Comparison of ENCODE assay signal across 24 mouse cellular contexts in the genomic region with DNA sequence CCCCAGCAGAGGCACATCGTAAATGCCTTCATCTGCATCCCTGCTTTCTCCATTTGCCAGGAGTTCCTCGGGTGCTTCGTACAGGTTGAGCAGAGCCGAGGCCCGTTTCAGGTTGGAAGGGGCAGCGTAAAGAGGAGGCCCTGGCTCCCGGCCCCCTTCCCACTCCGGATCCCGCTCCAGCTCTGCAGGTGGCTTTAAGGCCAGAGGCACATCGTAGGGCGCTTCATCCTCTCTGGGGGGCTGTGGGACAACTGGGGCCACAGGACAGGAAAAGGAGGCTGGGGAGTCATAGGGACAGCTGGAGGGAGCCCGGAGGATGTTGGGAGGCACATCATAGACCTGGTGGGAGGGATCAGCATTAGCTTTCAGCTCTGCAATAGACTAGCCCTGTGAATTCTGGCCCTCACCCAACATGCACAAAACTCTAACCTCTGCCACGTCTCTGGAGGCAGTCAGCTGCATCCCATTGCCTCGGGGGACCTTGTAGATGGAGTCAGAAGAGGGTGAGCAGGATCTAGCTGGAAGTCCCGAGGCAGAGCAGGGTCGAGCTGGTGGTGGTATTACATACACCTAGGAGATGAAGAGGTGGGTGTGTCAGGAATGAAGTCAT. TPM values are rescaled to one million over a fixed set of nuclear protein-coding genes. Genes with fewer than 3 reads are reported as not detected.
DNase-seq lines count a peak whose midpoint lies in the region; TF ChIP-seq lines count a peak whose summit lies in the region.
"Had no signal": no experiment of that assay in that cellular context is flagged by ENCODE, and none has a peak within 500 bp of the region (broad histone marks: within the 10 kb centered on the region; RNA-seq: fewer than 3 reads in every experiment).

No protein-coding gene starts in this region.

- intact Hi-C loops in heart, postnatal 10 days (cut with DNase I) = no loop called here

- H3K36me3 ChIP-seq in kidney, adult 2 months (ENCODE audit: control insufficient read depth, insufficient read depth, low read length) = no peaks in the 10 kb centered on the region

- H3K4me3 ChIP-seq in kidney, adult 2 months (ENCODE audit: insufficient read depth, low read depth, low read length) = no peak overlapping the region
- H3K4me3 ChIP-seq: embryonic facial prominence, embryonic 12.5 days; embryonic facial prominence, embryonic 15.5 days; erythroblast, embryonic 14.5 days; forebrain, embryonic 10.5 days; forebrain, embryonic 12.5 days had no signal

- TF ChIP-seq POLR2A in kidney, adult 2 months (IDR thresholded peaks at IDR 0.05; ENCODE audit: low read depth, low read length) = no peak

- no peak overlapping the region for H3K27ac ChIP-seq in kidney, adult 2 months (ENCODE audit: insufficient read depth, low read depth, low read length)
- H3K27ac ChIP-seq: embryonic facial prominence, embryonic 12.5 days; embryonic facial prominence, embryonic 15.5 days; forebrain, embryonic 10.5 days; forebrain, embryonic 12.5 days had no signal

- TF ChIP-seq CTCF in kidney, adult 2 months (conservative IDR thresholded peaks at IDR 0.05; ENCODE audit: insufficient read depth, insufficient read length, low read depth, low read length) = no peak

- DNase-seq in heart, adult 11 months = peak; percentile 91
- no peak for DNase-seq in heart, postnatal 10 days
- peak; percentile 63 for DNase-seq in kidney, postnatal 10 days
- no peak for DNase-seq in kidney, adult 2 months
- DNase-seq: adrenal gland, adult 2 months; adrenal gland, postnatal 10 days; adrenal gland, postnatal 25 days; cerebellum, adult 11 months; cerebellum, adult 18-20 months; cerebellum, adult 8-10 months; cerebellum, adult 9-11 months; cerebellum, postnatal 14 days; cerebellum, postnatal 36 days; embryo, embryonic 11 days had no signal

- WGBS in kidney, adult 2 months = 70% methylated on average over 16 of the region's 16 CpGs

- H3K27me3 ChIP-seq in kidney, adult 2 months (replicated peaks; ENCODE audit: control insufficient read depth, insufficient read depth, low read length) = no peaks in the 10 kb centered on the region
- H3K27me3 ChIP-seq: embryonic facial prominence, embryonic 12.5 days; embryonic facial prominence, embryonic 15.5 days; forebrain, embryonic 12.5 days had no signal

- H3K4me1 ChIP-seq in kidney, adult 2 months (ENCODE audit: control insufficient read depth, insufficient read depth, low read length) = no peaks in the 10 kb centered on the region

RNA-seq across cellular contexts. Expression of a gene that starts 5.7 kb away (rescaled TPM):
- total RNA-seq in heart, postnatal 10 days (2021) = 1 to 10 TPM; 7.4 TPM
- polyA plus RNA-seq in kidney, adult 2 months (2012; rRNA removed) = 1.8 and 2.8 TPM in 2 replicates
- total RNA-seq: common myeloid progenitor, adult 5-6 weeks; MEL had no signal
- polyA plus RNA-seq: erythroblast, embryonic 14.5 days had no signal

RNA-seq across cellular contexts. Expression of a gene that starts 7.2 kb away (rescaled TPM):
- total RNA-seq in heart, postnatal 10 days (2021) = 10 to 100 TPM in 1 of 2 experiments, 1 to 10 TPM in 1; 9.6 to 10.8 TPM
- polyA plus RNA-seq in kidney, adult 2 months (2012; rRNA removed) = 63.9 and 85.8 TPM in 2 replicates

RNA-seq across cellular contexts. Expression of a gene that starts 12.3 kb away (rescaled TPM):
- not detected for total RNA-seq in heart, postnatal 10 days (2021)
- not detected in 2 replicates for polyA plus RNA-seq in kidney, adult 2 months (2012; rRNA removed)
- total RNA-seq: adrenal gland, adult 2 months; adrenal gland, postnatal 10 days; adrenal gland, postnatal 25 days; adrenal gland, postnatal 4 days; common myeloid progenitor, adult 5-6 weeks; MEL had no signal
- polyA plus RNA-seq: C2C12; erythroblast, embryonic 14.5 days; forebrain, embryonic 10.5 days; forebrain, embryonic 12.5 days had no signal

RNA-seq across cellular contexts. Expression of a gene that starts 15.9 kb away (rescaled TPM):
- under 1 TPM in 1 of 2 experiments, not detected in 1; 0.91 TPM for total RNA-seq in heart, postnatal 10 days (2021)
- polyA plus RNA-seq in kidney, adult 2 months (2012; rRNA removed) = 0.59 and 0.79 TPM in 2 replicates
- total RNA-seq: common myeloid progenitor, adult 5-6 weeks; ES-E14; MEL had no signal
- polyA plus RNA-seq: C2C12; erythroblast, embryonic 14.5 days had no signal

RNA-seq across cellular contexts. Expression of a gene that starts 27.9 kb away (rescaled TPM):
- total RNA-seq in heart, postnatal 10 days (2021) = 100 to 1,000 TPM in 1 of 2 experiments, 10 to 100 TPM in 1; 99.4 to 103 TPM
- 111 and 114 TPM in 2 replicates for polyA plus RNA-seq in kidney, adult 2 months (2012; rRNA removed)

Comparison
In these comparisons a context has a peak if more than half of its experiments do, and no peak if none do; other contexts are left out.
1. DNase-seq: peak in heart, adult 11 months (single experiment) and kidney, postnatal 10 days (single experiment); none in heart, postnatal 10 days (0 of 2) and kidney, adult 2 months (single experiment).